Mouse (Mus musculus) liver, embryonic 11.5 days (tissue): ENCODE data around the gene Cdc42se2. TPM values are rescaled to one million over a fixed set of nuclear protein-coding genes. Genes with fewer than 3 reads are reported as not detected.

Experiments
- ATAC-seq: fragments of 200-750 bp; cut with Nextera tagmentation; replicated peaks from 2 replicates; pipeline ENCODE4 v1.8.0; 2017; ENCODE audit warnings: moderate number of reproducible peaks, mild to moderate bottlenecking, moderate TSS enrichment, moderate library complexity; ENCODE audit not compliant: low FRiP score
- DNase-seq: peaks from one replicate; pipeline ENCODE4 v3.0.0-alpha.2; 2017; ENCODE audit warnings: low spot score
- H3K27ac ChIP-seq: fragments of 300-500 bp; sonication (generic); 2 replicates; pipeline ENCODE4 v1.5.1; 2014; ENCODE audit warnings: mild to moderate bottlenecking, low read depth, low read length, control low read depth
- H3K27me3 ChIP-seq: fragments of 300-500 bp; sonication (generic); replicated peaks from 2 replicates; pipeline ENCODE4 v1.6.1; 2014; ENCODE audit warnings: low read length, mixed read lengths; ENCODE audit not compliant: control insufficient read depth, insufficient read depth
- H3K36me3 ChIP-seq: fragments of 300-500 bp; sonication (generic); 2 replicates; pipeline ENCODE4 v1.6.1; 2014; ENCODE audit warnings: mild to moderate bottlenecking, low read length, moderate library complexity, mixed read lengths; ENCODE audit not compliant: control insufficient read depth, insufficient read depth
- H3K4me1 ChIP-seq: fragments of 300-500 bp; sonication (generic); replicated peaks from 2 replicates; pipeline ENCODE4 v1.6.1; 2014; ENCODE audit warnings: low read length, mixed read lengths; ENCODE audit not compliant: control insufficient read depth, insufficient read depth
- H3K4me2 ChIP-seq: fragments of 300-500 bp; sonication (generic); 2 replicates; pipeline ENCODE4 v1.6.1; 2014; ENCODE audit warnings: mild to moderate bottlenecking, control low read depth, moderate library complexity
- H3K4me3 ChIP-seq: fragments of 300-500 bp; sonication (generic); 2 replicates; pipeline ENCODE4 v1.5.1; 2014; ENCODE audit warnings: low read depth, low read length, control low read depth
- H3K9ac ChIP-seq: fragments of 300-500 bp; sonication (generic); 2 replicates; pipeline ENCODE4 v1.6.1; 2014; ENCODE audit warnings: low read depth, low read length, control low read depth
- H3K9me3 ChIP-seq: fragments of 300-500 bp; sonication (generic); 2 replicates; pipeline ENCODE4 v1.6.1; 2016; ENCODE audit warnings: low read length, inconsistent platforms, mixed read lengths; ENCODE audit not compliant: control insufficient read depth
- WGBS: fragments of 180-500 bp; shearing (Covaris S2); extraction: QIAGEN DNeasy Blood & Tissue Kit; methylation state at CpG from one replicate; pipeline ENCODE4 v1.1.7; 2014; 5-methylcytosine and 5-hydroxymethylcytosine counted together
- polyA plus RNA-seq: library from polyadenylated mRNA; unstranded; fragments of >200 nt; fragmentation: Nextera tagmentation; extraction: Ambion mirVana; gene quantifications from 2 replicates; pipeline ENCODE4 v1.2.1, GENCODE M21; 2014

Cdc42se2 gene
- polyA plus RNA-seq, 1 experiment from 2014 or later = 43.2 TPM

DNA sequence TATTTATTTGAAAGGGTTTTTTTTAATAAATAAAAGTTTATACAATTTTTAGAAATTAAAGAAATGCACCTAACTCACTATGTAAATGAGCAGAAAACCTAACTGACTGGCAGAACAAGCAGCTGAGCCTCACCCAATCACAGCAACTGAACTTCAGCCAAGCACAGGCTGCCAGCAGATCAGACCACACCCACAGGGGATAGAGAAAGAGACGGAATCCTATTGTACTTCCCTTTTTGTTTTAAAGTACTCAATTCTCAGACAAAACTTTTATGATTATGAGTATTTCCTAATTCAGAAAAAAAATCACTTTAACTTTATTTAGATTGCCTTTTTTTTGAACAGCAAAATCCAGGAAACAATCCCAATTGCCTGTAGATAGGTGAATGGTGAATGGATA, 29.5 kb downstream of the Cdc42se2 start:
- peaks cover 2% of the 10 kb centered on the region; the same call in 1 of the 2 replicates for H3K9me3 ChIP-seq
- no peak for DNase-seq
- 36% methylated on average over 1 of the region's 1 CpGs for WGBS
- no peak overlapping the region for H3K4me3 ChIP-seq
- peaks cover 5% of the 10 kb centered on the region; the same call in 1 of the 2 replicates for H3K36me3 ChIP-seq
- H3K4me1 ChIP-seq = no peaks in the 10 kb centered on the region; the same call in 1 of the 2 replicates
- H3K9ac ChIP-seq = no peak overlapping the region
- no peak overlapping the region for H3K4me2 ChIP-seq
- no peaks in the 10 kb centered on the region for H3K27me3 ChIP-seq
- no peak overlapping the region for H3K27ac ChIP-seq
- no peak for ATAC-seq

DNA sequence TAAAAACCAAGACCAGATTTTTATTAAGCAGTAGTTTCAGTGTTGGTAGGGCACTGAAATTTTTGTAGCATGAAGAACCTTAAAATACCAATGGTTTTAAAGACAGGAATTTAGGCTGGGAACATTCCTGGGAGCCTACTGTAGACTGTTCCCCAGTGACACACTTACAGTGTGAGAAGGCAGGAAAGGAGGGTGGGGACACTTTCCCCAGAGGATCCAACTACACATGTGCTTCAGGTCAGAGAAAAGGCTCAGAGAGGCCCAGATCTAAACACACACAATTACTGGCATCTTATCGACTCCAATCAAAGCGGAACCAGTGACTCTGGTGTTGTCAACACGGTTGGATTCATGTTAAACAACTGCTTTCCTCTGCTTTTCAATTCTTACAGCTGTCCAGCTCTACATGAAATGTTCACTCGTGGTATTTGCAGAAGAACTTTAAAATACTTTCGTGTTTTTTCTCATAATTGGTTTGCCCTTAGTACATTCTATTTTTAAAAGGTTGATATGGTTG, 32.3 kb downstream of the Cdc42se2 start:
- Histone ChIP-seq H3K36me3 (peaks cover 5% of the 10 kb centered on the region; the same call in 1 of the 2 replicates), H3K4me2 (no peak overlapping the region), H3K27ac (no peak overlapping the region), H3K9me3 (peaks cover 2% of the 10 kb centered on the region; the same call in 1 of the 2 replicates), H3K4me3 (no peak overlapping the region), H3K4me1 (no peaks in the 10 kb centered on the region; the same call in 1 of the 2 replicates), H3K9ac (no peak overlapping the region), H3K27me3 (no peaks in the 10 kb centered on the region)
- 88% methylated on average over 5 of the region's 5 CpGs for WGBS
- no peak for ATAC-seq
- no peak for DNase-seq

DNA sequence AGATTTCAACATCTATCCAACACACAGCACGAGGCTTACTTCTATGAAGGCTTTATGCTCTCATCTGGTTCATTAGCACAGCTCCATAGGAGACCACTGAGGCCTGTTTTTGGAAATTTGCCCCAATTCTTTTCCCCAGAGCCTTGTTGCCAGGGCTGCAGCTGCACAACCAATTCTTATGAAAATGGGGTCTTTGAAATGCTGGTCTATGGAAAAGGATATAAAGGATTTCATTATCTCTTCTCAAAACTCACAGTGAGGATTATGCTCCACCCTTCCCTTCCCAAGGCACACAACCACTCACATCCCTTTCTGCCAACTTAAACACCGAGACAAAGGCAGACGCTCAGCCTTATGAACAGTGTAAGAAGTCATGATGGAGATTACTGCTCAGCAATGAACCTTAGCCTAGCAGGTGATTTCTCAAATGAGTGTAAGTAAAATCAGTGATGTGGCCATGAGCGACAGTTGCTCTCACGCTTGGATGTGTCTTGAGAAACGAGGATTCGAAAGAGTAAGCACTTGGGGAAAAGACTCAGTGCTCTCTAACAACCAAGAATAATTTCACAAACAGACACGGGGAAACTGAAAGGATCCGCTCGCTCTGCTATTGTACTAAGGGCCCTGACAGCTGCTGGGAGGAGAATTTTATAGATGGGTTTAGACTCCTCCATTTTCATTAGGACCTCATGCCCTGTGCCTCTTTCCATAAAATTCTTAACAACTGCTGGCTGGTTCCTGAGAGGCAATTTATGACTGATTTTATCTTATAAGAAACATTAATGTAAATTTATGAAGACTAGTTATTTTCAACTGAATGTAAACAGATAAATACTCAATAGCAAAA, 33.0 kb downstream of the Cdc42se2 start:
- WGBS = 92% methylated on average over 10 of the region's 10 CpGs
- DNase-seq = no peak
- Histone ChIP-seq H3K4me3 (no peak overlapping the region), H3K4me2 (no peak overlapping the region), H3K27ac (no peak overlapping the region), H3K9ac (no peak overlapping the region), H3K4me1 (no peaks in the 10 kb centered on the region; the same call in 1 of the 2 replicates), H3K36me3 (peaks cover 7% of the 10 kb centered on the region), H3K27me3 (no peaks in the 10 kb centered on the region), H3K9me3 (peaks cover 2% of the 10 kb centered on the region; the same call in 1 of the 2 replicates)
- ATAC-seq = no peak

DNA sequence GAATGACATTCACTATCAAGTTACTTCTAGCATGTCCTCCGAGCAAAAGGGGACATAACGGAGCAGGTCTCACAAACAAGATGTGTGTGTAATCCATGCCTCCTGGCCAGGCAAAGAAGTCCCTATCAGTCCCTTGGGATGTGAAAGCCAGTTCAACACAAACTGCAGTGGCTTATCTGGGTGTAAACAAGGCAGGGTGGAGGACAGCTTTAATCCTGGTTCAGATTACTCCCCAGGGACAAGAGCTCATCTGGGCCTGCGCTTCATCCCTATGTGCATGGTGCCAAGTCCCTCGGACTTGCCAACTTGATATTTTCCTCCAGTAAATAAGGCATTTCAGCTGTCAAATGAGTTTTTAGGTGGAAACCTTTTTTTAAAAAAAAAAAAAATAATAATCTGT, 36.0 kb downstream of the Cdc42se2 start:
- no peak for DNase-seq
- Histone ChIP-seq H3K4me1 (no peaks in the 10 kb centered on the region; the same call in 1 of the 2 replicates), H3K36me3 (peaks cover 12% of the 10 kb centered on the region), H3K27ac (no peak overlapping the region), H3K4me2 (no peak overlapping the region), H3K27me3 (no peaks in the 10 kb centered on the region), H3K9me3 (peaks cover 2% of the 10 kb centered on the region; the same call in 1 of the 2 replicates), H3K4me3 (no peak overlapping the region), H3K9ac (no peak overlapping the region)
- WGBS = 72% methylated on average over 4 of the region's 4 CpGs
- no peak for ATAC-seq

DNA sequence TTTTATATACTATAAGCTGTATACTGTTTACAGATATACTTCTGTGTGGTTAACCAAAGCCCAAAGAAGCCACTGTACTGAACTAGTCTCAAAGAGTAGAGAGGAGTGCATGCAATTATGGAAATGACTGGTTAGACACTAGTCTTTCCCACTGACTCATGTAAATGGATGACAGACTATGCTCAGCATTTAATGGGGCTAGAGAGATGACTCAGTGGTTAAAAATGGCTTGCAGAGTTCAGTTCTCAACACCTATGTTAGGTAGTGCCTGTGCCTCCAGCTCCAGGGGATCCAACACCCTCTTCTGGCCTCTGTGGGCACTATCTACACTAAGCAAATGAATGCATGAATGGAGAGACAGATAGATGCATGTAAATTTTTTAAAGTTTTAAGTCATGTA, 38.6 kb downstream of the Cdc42se2 start:
- no peak overlapping the region for H3K9ac ChIP-seq
- peaks cover 2% of the 10 kb centered on the region; the same call in 1 of the 2 replicates for H3K9me3 ChIP-seq
- H3K4me3 ChIP-seq = no peak overlapping the region
- peaks cover 10% of the 10 kb centered on the region for H3K36me3 ChIP-seq
- DNase-seq (no peak), ATAC-seq (no peak)
- no peaks in the 10 kb centered on the region for H3K4me1 ChIP-seq
- no peaks in the 10 kb centered on the region for H3K27me3 ChIP-seq
- no peak overlapping the region for H3K27ac ChIP-seq
- H3K4me2 ChIP-seq = no peak overlapping the region

DNA sequence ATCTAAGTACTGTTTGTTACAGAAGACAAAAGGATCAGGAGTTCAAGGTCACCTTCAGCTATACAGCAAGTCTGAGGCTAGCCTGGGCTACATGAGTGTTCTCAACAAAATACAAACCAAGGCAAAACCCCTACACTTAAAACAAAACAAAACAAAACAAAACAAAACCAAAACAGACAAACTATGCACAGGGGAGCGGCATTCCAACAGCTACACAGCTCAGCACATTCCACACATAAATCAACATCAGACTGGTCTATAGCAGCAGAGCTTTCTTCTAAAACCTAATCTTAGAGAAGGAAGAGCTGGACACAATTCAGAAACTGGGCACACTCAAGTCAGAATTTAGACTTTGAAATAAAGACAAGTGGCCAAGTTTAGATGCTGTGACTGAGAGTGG, 43.2 kb downstream of the Cdc42se2 start:
- 90% methylated on average over 1 of the region's 1 CpGs for WGBS
- ATAC-seq = no peak
- Histone ChIP-seq H3K36me3 (peaks cover 7% of the 10 kb centered on the region; the same call in 1 of the 2 replicates), H3K4me1 (peaks cover 4% of the 10 kb centered on the region; the same call in 1 of the 2 replicates), H3K4me3 (no peak overlapping the region), H3K27ac (no peak overlapping the region), H3K9ac (no peak overlapping the region), H3K27me3 (no peaks in the 10 kb centered on the region), H3K4me2 (no peak overlapping the region), H3K9me3 (no peaks in the 10 kb centered on the region)
- DNase-seq = no peak

DNA sequence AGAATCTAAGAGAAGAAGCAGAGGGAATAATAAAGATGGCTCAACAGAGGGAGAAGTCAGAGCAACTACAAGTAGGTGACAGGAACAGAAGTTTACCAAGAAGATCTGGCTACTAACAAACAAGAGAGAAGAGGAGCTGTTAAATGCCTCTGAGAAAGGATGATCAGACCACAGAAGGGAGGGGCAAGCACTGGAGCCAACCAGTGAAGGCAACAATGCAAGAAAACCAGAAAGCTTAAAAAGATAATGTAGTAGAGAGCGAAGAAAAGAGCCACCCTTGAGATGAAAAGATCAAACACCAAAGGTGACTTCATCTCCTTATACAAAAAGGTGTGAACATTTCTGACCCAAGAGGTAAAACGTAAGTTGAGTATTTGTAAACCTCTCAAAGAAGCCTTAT, 46.1 kb downstream of the Cdc42se2 start:
- 79% methylated on average over 2 of the region's 2 CpGs for WGBS
- Histone ChIP-seq H3K27me3 (no peaks in the 10 kb centered on the region), H3K9me3 (no peaks in the 10 kb centered on the region), H3K4me2 (no peak overlapping the region), H3K36me3 (0 out of 2 replicates have a peak, but pooled peaks cover 4% of the 10 kb centered on the region), H3K4me3 (no peak overlapping the region), H3K4me1 (peaks cover 5% of the 10 kb centered on the region; the same call in 1 of the 2 replicates), H3K27ac (no peak overlapping the region), H3K9ac (no peak overlapping the region)
- ATAC-seq (no peak), DNase-seq (no peak)

DNA sequence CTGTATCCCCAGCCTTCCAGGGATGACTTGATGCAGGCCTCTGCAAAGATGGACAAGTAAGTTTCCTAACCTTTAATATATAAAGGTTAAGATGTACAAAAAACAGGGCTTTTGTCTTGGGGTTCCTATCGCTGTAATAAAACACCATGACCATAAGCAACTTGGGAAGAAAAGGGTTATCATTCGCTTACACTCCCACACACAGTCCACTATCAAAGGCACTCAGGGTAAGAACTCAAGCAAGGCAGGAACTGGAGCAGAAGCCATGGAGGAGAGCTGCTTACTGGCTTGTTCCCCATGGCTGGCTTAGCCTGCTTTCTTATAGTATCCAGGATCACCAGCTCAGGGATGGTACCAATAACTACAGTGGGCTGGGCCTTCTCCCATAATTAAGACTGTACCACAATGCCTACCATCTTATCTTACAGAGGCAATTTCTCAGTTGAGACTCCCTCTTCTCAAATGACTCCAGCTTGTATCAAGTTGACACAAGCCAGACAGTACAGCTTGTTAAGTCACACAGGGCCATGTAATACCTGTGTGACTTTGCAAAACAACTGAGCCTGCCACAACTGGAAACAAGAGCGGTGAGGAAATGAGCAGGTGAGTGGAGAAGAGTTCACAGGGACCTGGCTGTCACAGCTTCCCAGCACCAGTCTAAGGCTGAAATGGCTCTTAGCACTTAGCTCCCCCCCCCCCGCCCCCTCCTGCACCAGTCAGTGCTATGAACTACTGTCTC, 48.3 kb downstream of the Cdc42se2 start:
- Histone ChIP-seq H3K9ac (no peak overlapping the region), H3K36me3 (peaks cover 6% of the 10 kb centered on the region; the same call in 1 of the 2 replicates), H3K27ac (no peak overlapping the region), H3K4me2 (no peak overlapping the region), H3K27me3 (no peaks in the 10 kb centered on the region), H3K9me3 (no peaks in the 10 kb centered on the region), H3K4me1 (peaks cover 5% of the 10 kb centered on the region; the same call in 1 of the 2 replicates), H3K4me3 (no peak overlapping the region)
- no peak for DNase-seq
- peak; percentile 58 for ATAC-seq
- WGBS = 78% methylated on average over 4 of the region's 4 CpGs
